Mouse (Mus musculus) retina, postnatal 7 days (tissue): Measurements from ENCODE around the gene Nipal1.

Experiments used
- DNase-seq: peaks from one replicate; pipeline ENCODE4 v3.0.0-alpha.2; 2012; ENCODE audit warnings: low read depth, low spot score

Gene Nipal1

DNA sequence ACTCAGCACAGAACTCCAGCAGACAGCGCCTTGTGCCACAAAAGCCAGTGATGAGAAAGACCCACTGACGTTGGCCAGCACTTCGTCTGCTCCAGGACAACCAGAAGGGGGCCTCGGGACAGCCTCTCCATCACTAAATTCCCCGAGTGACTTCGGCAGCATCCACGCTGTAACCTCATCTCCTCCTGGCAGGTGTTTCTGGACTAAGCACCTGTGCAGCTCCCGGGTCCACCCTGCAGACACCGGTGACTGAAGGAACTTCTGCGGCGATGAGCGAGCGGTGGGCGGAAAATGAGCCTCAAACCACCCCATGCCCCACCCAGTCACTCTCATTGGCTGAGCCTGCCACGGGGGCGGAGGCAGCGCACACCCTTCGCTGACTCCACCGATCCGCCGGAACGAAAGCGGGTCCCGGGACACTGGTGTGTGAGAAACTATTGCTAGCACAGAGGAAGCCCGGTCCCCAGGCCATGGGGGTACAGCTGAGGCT, at the start of gene Nipal1:
TSS of gene Nipal1 (plus strand) at position 378 of the 490 bp plus-strand sequence.
- peak; percentile 25 for DNase-seq

- DNase-seq: no peak
Measured at GRCm38 (mm10) chr5:72601006-72601405, 46.6 kb upstream of the Nipal1 start.

GRCm38 (mm10) chr5:72603138-72603537, 44.5 kb upstream of the Nipal1 start:
- no peak for DNase-seq

- DNase-seq: no peak
Measured at GRCm38 (mm10) chr5:72617413-72617812, 30.2 kb upstream of the Nipal1 start.

DNA sequence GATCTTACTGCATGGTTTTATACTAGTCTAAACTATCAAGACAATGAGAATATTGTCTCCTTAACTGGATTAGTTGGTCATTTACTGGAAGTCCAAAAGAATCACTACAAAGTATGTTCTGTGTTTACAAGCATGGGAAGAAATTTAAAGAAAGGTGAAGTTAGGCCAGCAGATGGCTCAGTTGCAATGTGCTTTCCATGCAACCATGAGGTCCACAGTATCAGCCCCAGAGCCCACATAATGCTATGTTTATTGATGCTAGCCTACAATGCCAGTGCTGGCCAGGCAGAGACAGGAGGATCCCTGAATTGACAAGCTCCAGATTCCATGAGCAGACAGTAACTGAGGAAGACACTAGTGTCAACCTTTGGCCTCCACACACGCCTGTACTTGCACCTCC, 26.6 kb upstream of the Nipal1 start:
- DNase-seq: no peak

DNA sequence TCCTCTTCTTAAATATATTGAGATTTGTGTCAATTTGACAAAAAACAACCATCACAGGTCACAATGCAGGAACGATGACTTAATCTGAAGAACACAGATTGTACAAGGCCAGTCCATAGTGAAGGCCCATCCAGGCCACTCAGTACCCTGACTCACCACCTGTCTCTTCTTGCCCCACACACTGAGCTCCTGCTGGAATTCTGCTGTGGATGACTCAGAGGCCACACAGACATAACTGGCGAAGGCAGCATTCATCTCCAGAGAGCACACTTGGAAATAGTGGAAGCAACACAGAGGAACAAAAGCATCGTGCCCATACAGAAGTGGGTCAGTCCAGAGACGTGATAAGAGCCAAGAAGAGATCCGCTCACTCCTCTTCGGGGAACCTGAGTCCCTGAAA, 17.6 kb upstream of the Nipal1 start:
- no peak for DNase-seq

- DNase-seq: no peak
Measured at GRCm38 (mm10) chr5:72634791-72635271, 12.8 kb upstream of the Nipal1 start.

DNA sequence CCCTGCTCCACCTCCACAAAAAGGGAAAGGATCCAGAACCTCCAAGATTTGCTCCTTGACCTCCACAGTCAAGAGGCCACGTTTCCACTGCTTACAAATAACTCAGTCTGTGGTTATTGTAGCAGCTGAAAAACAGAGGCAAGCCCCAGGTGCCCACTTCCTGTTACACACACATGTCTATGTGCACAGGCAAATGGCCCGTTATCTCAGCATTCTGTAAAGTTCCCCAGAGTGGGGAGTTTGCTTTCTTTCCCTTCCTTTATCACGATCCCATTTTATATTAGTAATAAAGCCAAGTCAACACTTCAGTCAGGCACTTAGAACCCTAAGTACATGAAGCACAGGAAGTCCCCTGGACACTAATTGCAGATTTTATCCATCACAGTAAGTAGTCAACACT, 11.5 kb upstream of the Nipal1 start:
- DNase-seq: no peak

DNA sequence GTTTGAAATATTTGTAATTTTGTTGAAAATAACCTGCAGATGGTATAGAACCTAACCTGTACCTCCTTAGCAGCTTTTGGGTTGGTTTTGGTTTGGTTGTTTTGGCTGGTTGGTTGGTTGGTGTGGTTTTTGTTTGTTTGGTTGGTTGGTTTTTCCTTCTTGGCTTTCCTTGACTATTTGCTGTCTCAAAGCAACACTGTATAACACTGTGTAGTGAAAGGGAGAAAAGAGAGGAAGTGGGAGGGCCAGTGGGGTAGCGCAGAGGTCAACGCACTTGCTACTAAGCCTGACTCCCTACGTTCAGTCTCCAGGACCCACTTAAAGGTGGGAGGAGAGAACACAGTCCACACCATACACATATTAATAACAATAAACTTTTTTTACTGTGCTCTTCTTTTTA, 11.0 kb upstream of the Nipal1 start:
- no peak for DNase-seq

DNA sequence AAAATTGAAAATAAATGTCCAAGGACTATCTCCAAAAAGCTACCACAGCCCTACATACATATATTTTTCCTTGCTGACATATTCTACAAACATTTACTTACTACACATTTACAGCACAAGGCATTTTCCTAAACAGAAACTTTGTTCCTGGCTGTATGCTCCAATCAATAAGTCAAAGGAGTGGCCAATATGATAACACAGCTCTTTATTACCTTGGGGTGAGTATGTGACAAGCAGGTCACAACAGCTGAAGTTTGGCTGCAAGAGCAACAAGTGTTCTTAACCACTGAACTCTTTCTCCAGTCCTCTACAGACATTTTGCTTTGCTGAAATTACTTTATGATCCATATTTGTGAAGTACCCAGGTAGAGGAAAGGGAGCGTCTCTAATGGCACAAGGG, 7.5 kb upstream of the Nipal1 start:
- DNase-seq: no peak

GRCm38 (mm10) chr5:72643655-72644054, 3.9 kb upstream of the Nipal1 start:
- DNase-seq: peak; percentile 23

DNA sequence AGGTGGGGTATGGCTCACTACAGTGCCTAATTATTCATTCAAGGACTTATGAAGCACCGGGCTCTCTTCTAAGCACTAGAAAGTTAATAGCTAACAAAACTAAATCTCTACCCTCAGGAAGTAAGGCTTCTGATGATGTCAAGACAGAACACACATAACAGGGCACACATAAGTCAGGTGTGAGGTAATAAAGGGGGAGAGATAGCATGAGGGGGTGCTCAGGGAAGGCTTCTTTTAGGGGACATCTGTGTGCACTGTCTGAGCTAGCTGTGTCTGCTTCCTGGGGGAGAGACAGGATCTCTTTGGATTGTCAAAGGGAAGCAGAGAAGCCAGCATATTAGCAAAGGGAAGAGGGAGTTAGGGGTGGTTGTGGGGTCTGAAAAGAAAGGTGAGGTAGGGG, 3.4 kb upstream of the Nipal1 start, which contains the start of gene Cnga1:
TSS of gene Cnga1 (minus strand) at position 101 of the 400 bp plus-strand sequence.
- DNase-seq: no peak

GRCm38 (mm10) chr5:72646131-72646530, 1.5 kb upstream of the Nipal1 start:
- DNase-seq: no peak

DNA sequence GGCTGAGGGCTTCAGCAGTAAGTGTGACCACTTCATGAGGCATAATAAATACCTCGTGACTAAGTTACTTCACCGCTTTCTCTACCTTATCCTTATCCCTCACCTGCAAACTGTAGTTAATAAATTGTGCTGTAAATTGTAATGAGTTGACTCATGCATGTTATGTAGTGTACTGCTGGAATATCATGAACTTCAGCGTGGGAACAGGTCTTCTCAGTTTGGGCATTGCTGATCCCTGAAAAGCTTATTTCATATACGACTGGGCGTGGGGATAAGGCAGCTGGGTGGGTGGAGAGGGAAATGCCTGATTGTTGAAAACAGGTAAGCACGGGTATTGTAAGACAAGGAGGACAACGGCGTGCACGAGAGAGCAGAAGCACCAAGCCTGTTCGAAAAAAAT, 599 bp upstream of the Nipal1 start:
- DNase-seq: no peak

GRCm38 (mm10) chr5:72647958-72648595, 482 bp downstream of the Nipal1 start:
- DNase-seq: no peak

DNA sequence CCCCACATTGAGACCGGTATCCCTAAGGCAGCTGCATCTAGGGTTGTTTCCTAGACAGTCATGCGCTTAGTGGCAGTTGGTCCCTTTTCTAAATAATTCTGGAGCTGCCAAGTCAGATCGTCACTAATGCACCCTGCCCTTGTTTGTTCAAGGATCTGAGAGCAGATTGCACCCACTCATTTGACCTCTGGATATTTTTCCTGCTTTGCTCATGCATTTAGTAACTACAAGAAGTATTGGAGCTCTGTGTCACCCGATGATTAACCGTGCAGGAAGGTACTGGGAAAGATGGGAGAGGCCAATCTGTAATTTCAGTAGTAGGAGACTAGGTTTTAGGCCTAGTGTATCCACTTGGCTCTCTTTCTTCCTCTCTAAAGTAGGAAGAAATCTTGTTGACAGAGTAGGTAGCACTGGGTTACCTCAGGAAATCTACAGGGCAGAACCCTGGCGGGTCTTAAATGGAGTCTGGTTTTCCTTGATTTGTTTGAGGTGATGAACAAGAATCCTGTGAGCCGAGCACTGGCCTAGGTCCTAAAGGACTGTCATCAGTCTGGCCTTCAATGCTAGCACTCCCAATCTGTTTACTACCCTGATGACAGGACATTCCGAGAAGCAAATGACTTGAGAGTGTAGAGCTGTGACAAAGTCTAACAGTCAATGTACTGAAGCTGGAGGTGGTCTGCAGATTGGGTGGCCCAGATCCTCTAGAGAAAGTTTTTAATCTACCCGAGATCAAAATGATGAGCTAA, 1.6 kb downstream of the Nipal1 start:
- DNase-seq: no peak

DNA sequence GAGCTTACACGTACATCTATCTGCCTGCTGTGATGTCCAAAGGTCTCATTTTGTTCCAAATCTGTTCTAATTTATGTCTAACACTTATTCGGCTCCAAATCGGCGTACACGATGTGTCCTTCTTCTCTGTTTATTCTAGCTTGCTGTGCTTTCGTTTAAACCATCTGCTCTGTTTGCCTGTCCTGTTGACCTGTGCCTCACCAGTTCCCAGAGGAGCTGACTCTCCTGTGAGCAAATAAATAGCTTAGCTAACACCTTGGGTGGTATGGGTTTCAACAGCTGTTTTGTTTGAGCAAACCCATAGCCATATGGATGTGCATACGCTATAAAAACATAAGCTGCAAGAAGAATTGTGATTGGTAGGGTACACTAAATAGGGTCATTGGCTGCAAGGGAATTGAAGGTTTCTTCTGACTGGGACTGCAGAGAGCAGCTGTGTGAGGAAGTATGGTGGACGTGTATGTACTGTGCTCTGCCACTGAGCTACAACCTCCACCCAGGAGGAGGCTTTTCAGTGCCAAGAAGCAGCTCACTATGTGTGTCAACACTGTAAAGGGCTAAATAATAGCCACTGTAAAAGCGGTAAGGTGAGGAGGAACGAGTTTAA, 5.6 kb downstream of the Nipal1 start:
- no peak for DNase-seq

DNA sequence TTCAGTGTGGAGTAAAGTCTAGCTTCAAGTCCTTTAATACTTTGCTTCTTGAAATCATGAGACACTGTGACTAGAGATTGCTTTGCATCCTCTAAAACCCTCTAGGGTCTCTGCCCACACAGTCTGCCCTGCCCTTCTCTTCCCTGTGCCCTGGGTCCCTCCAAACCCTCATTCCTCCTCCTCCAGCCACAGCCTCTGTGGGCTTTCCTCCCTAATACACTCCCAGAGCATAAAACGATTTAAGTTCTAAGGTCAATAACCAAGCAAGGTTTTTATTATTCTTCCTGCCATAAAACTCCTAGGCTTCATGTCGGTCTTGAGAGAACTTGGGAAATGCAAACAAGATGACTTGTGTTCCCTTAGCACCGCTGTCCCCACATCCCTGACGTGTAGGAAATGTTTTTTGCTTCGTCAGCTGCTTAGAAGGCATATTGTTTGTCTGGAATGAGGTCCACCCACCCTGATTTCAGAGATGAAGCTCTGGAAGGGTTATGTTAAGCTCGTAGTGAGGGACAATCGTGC, 8.7 kb downstream of the Nipal1 start:
- no peak for DNase-seq

DNA sequence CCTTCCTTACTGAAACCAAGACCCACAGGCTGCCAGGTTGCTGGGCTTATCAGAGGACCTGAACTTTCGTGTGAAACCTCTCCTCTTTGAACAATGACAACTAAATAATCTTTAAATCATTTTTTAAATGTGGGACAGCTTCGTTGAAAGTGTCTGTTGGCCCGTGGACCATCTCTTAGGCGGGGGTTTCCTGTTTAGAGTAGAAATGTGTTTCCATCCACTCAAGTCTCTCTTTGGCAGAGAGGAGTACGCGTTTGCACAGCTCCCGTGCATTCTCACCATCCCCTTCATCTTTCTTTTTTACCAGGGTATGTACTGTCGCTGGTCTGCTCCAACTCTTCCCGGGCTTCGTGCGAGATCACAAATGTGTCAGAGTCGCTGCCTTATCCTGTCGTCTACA, 10.8 kb downstream of the Nipal1 start:
- DNase-seq: no peak

DNA sequence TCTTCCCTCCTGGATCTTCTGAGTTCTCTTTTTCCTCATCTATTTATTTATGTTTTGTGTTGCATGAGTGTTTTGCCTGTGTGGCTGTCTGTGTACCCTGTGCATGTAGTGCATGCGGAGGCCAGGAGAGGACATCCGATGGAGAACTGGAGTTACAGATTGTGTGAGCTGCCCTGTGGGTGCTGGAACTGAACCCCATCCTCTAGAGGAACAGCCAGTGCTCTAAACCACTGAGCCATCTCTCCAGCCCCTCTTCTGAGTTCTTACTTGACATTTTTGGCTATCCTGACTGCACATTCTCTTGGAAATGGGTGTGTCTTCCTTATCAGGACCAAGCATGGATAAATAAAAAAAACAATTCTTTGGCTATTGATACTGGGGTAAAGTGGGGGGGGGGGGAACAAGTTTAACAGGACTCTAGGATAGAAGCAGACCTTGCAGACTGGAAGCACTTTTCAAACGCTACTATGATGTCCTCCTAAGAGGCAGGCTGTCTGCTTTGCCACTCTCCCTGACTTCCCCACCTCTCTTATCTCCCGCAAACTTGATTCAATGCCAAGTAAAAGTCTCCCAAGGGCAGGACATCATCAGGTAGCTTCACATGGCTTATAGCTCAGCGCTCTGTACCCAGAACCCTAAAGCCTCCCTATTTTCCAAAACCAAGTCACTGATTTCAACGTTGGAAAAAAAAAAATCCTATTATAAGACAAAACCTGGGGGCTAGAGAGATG, 13.6 kb downstream of the Nipal1 start:
- DNase-seq: no peak

DNA sequence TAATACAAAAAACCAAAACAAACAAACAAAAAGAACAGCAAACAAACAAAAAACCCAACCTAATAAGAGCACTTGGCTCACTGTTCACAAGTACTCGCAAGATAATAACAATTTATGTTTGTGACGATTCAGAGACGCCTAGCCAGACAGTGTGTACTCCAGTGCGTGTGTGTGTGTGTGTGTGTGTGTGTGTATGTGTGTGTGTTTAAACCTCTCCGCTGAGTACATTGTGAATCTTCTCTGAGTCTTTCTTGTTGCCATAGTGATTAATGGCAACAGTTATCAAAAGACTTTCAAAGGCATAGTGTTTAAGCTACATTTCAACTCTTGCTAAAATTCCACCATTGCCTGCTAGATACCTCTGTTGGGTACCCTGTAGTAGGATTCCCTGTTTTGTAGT, 16.5 kb downstream of the Nipal1 start:
- no peak for DNase-seq

DNA sequence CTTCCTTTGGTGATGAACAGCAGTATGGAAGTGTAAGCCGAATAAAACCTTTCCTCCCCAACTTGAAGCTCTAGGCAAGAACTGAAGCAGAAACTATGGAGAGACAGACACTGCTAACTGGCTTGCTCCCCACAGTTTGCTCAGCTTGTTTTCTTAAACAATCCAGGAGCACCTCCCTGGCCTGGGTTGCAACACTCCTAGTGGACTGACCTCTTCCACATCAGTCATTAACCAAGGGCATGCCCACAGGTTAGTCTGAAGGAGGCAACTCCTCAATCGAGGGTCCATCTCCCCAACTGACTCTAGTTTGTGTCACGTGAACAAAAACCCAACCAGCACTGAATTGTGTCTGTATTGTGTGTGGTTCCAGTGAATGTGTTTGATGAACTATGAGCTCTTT, 17.3 kb downstream of the Nipal1 start:
- no peak for DNase-seq
